Mouse (Mus musculus): ENCODE results near the gene Ccdc159. TPM values are rescaled to one million over a fixed set of nuclear protein-coding genes. Genes with fewer than 3 reads are reported as not detected.
A peak's percentile ranks its signal among the peaks of the same experiment; 100 is the strongest.

Gene Ccdc159
- polyA plus RNA-seq, 1 experiment from 2014 or later = 3.5 TPM

DNA sequence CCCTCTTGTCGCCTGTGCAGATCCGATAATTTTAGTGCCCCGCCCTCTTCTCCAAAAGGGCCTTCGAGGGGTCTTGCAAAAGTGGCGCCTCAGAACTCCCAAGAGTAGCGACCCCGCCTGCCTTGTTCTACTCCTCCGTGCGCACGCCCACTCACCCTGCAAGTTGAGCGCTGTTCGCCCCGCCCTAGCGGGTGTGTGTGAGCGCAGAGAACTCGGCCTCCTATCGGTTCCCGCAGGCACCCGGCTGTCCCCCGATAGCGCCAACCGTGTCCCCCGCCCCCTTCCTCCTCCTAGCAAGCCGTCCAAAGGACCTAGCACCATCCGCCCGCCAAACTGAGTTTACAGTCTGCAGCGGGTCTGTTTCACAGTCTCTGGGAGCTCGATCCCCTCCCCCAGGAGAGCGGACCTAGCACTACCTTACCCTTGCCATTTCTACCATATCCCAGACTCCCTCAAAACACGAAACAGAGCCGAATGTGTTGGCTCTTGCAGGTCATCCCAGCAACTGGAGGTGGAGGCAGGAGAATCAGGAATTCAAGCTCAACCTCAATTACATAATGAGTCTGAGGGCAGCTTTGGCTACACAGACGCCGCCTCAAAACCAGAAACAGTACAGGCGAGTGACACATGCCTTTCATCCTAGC is 35.3 kb downstream of the Ccdc159 start:
- Histone ChIP-seq H3K4me3 (ENCODE audit: low read length) (peak overlapping the region; percentile 52), H3K9me3 (ENCODE audit: control insufficient read depth, low read length) (no peaks in the 10 kb centered on the region), H3K4me2 (ENCODE audit: low read depth, low read length) (peak overlapping the region; percentile 92), H3K36me3 (ENCODE audit: control insufficient read depth, insufficient read depth, low read length) (no peaks in the 10 kb centered on the region), H3K4me1 (ENCODE audit: control insufficient read depth, insufficient read depth, low read length) (peaks cover 25% of the 10 kb centered on the region), H3K27me3 (replicated peaks; ENCODE audit: control insufficient read depth, insufficient read depth, low read length) (peaks cover 29% of the 10 kb centered on the region), H3K27ac (ENCODE audit: low read length) (no peak overlapping the region), H3K9ac (ENCODE audit: low read depth, low read length) (peak overlapping the region; percentile 56)
- 2% methylated on average over 34 of the region's 34 CpGs for WGBS
- ATAC-seq = peak; percentile 83

DNA sequence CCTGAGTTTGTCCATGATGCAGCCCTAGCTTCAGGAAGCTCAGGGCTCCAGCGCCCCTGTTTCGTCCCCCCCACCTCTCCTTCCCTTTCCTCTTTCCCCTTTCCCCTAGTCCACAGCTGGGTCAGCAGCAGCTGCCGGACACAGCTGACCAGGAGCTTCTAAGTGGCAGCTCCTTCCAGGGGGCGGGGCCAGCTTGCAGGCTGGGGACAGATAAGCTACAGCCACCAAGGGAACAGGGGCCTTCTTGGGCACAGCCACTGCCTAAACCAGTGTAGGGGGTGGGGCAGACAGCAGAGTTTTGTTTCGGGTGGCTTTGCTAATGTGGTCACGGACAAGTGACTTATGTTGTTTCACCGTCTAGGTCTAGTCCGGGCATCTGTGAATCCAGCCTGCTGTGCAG is 36.1 kb downstream of the Ccdc159 start, which contains the start of gene Epor:
Gene Epor, minus strand, starts transcription at position 90 of the 400 bp plus-strand sequence.
- Histone ChIP-seq H3K9ac (ENCODE audit: low read depth, low read length) (peak within 1 kb of the TSS; percentile 56), H3K27ac (ENCODE audit: low read length) (no peak within 1 kb of the TSS), H3K27me3 (replicated peaks; ENCODE audit: control insufficient read depth, insufficient read depth, low read length) (peaks cover 29% of the 10 kb centered on the region), H3K9me3 (ENCODE audit: control insufficient read depth, low read length) (no peaks in the 10 kb centered on the region), H3K4me3 (ENCODE audit: low read length) (peak within 1 kb of the TSS; percentile 52), H3K4me1 (ENCODE audit: control insufficient read depth, insufficient read depth, low read length) (peaks cover 25% of the 10 kb centered on the region), H3K4me2 (ENCODE audit: low read depth, low read length) (peak within 1 kb of the TSS; percentile 92), H3K36me3 (ENCODE audit: control insufficient read depth, insufficient read depth, low read length) (no peaks in the 10 kb centered on the region)
- ATAC-seq = peak; percentile 56
- WGBS = 22% methylated on average over 8 of the region's 8 CpGs

DNA sequence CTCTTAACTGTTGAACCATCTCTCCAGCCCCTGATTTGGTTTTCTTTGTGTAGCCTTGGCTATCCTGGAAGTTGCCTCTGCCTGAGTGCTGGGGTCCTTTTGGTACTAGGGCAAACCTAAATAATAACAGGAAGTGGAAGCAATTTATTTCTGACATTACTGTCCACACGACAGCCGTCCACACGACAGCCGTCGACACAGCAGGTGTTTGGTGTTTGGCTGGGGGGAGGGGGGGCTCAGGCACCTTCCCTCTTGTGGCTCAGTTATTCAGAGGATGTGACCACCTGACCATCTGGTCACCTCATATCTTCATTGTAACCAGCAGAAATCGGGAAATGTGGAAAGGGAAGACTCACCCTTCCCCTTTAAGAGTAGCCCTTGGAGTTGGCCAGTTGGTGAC is 41.6 kb downstream of the Ccdc159 start:
- no peaks in the 10 kb centered on the region for H3K27me3 ChIP-seq (replicated peaks; ENCODE audit: control insufficient read depth, insufficient read depth, low read length)
- no peak overlapping the region for H3K9ac ChIP-seq (ENCODE audit: low read depth, low read length)
- no peaks in the 10 kb centered on the region for H3K4me1 ChIP-seq (ENCODE audit: control insufficient read depth, insufficient read depth, low read length)
- no peak overlapping the region for H3K27ac ChIP-seq (ENCODE audit: low read length)
- no peaks in the 10 kb centered on the region for H3K36me3 ChIP-seq (ENCODE audit: control insufficient read depth, insufficient read depth, low read length)
- H3K4me3 ChIP-seq (ENCODE audit: low read length) = no peak overlapping the region
- WGBS = 60% methylated on average over 6 of the region's 6 CpGs
- ATAC-seq = no peak
- no peaks in the 10 kb centered on the region for H3K9me3 ChIP-seq (ENCODE audit: control insufficient read depth, low read length)
- no peak overlapping the region for H3K4me2 ChIP-seq (ENCODE audit: low read depth, low read length)

DNA sequence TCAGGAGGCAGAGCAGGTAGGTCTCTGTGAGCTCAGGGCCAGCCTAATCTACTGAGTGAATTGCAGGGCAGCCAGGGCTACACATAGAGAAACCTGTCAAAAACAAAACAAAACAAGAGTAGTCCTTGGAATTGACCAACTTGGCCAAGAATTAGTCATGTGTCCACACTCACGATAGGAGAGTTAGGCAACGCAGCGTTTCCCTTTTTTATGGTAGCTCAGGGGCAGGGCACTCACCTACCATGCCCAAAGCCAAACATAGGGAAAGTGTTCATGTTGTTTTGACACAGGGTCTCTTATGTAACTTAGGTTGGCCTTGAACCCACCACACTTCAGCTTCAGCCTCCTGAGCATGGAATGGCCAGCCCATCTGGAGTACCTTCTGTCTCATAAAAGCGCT is 42.0 kb downstream of the Ccdc159 start:
- H3K9me3 ChIP-seq (ENCODE audit: control insufficient read depth, low read length) = no peaks in the 10 kb centered on the region

DNA sequence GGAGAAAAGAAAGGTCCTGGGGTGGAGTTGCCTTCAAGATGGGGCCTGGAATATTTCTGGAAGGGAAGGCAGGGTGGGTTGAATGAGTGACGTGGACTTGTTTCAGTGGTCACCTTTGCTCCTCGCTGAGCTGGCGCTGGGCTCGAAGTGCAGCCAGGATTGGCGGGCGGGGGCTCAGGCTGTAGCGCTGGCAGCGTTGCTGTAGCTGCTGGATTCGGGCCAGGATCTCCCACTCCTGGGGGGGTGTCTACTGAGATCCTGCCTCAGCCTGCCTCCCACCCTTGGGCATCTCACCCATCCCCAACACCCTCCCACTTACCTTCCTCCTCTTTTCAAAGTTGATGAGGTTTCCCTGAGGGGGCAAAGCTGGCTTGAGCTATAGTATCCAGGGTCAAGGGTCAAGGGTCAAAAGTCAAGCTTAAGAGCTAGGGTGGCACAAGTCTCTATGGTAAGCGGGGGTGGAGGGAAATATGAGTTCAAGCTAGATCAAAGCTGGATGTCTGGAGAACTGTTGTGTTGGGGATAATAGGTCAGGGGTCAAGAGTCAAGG is 49.4 kb downstream of the Ccdc159 start:
- no peak for ATAC-seq

More for the DNA sequence above, 42.0 kb downstream of the Ccdc159 start:
- Histone ChIP-seq H3K4me1 (ENCODE audit: control insufficient read depth, insufficient read depth, low read length) (no peaks in the 10 kb centered on the region), H3K27me3 (replicated peaks; ENCODE audit: control insufficient read depth, insufficient read depth, low read length) (no peaks in the 10 kb centered on the region), H3K4me2 (ENCODE audit: low read depth, low read length) (no peak overlapping the region), H3K9ac (ENCODE audit: low read depth, low read length) (no peak overlapping the region), H3K4me3 (ENCODE audit: low read length) (no peak overlapping the region), H3K27ac (ENCODE audit: low read length) (no peak overlapping the region), H3K36me3 (ENCODE audit: control insufficient read depth, insufficient read depth, low read length) (no peaks in the 10 kb centered on the region)
- ATAC-seq = no peak
- 82% methylated on average over 4 of the region's 4 CpGs for WGBS

DNA sequence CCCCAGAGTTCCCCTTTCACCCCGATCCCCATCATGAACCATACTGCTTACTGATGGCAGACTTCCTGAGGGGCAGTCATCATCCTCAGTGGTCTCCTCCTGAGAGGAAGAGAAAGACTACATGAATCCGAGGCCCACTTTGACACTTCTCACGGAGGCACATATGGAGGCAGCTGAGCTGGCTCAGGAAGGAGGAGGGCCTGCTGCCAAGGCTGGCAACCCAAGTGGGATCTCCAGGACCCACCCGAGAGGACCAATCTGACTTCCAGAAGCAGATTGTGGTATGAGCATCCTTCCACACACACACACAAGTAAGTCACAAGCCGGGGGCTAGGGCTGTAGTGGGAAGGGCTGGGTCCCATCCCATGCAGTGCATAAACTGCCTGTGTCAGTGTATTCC is 50.1 kb downstream of the Ccdc159 start:
- H3K36me3 ChIP-seq (ENCODE audit: control insufficient read depth, insufficient read depth, low read length) = no peaks in the 10 kb centered on the region

More for the DNA sequence above, 49.4 kb downstream of the Ccdc159 start:
- Histone ChIP-seq H3K27ac (ENCODE audit: low read length) (no peak overlapping the region), H3K4me2 (ENCODE audit: low read depth, low read length) (no peak overlapping the region), H3K9ac (ENCODE audit: low read depth, low read length) (no peak overlapping the region), H3K36me3 (ENCODE audit: control insufficient read depth, insufficient read depth, low read length) (no peaks in the 10 kb centered on the region), H3K4me1 (ENCODE audit: control insufficient read depth, insufficient read depth, low read length) (no peaks in the 10 kb centered on the region), H3K27me3 (replicated peaks; ENCODE audit: control insufficient read depth, insufficient read depth, low read length) (no peaks in the 10 kb centered on the region; the same call in 1 of the 2 replicates), H3K4me3 (ENCODE audit: low read length) (no peak overlapping the region), H3K9me3 (ENCODE audit: control insufficient read depth, low read length) (no peaks in the 10 kb centered on the region)
- 80% methylated on average over 10 of the region's 10 CpGs for WGBS

DNA sequence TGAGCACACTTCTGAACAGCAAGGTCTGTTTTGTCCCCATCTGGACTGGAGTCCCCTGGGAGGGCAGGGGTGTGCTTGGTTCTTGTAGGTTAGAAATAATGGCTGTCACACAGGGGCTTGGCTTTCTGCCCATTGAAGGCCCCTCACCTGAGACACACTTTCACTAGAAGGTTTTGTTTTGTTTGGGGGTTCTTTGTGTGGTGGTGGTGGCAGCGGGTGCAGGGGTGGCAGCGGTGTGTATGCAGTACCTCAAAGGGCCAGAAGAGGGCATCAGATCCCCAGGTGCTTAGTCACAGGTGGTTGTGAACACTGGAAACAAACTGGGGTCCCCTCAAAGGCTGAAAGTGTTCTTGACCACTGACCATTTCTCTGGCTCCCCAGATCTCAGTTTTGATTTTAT is 50.7 kb downstream of the Ccdc159 start:
- WGBS = 24% methylated on average over 2 of the region's 2 CpGs
- Histone ChIP-seq H3K9me3 (ENCODE audit: control insufficient read depth, low read length) (no peaks in the 10 kb centered on the region), H3K27ac (ENCODE audit: low read length) (no peak overlapping the region), H3K9ac (ENCODE audit: low read depth, low read length) (no peak overlapping the region), H3K4me2 (ENCODE audit: low read depth, low read length) (no peak overlapping the region), H3K4me3 (ENCODE audit: low read length) (no peak overlapping the region), H3K27me3 (replicated peaks; ENCODE audit: control insufficient read depth, insufficient read depth, low read length) (no peaks in the 10 kb centered on the region; the same call in 1 of the 2 replicates), H3K36me3 (ENCODE audit: control insufficient read depth, insufficient read depth, low read length) (no peaks in the 10 kb centered on the region), H3K4me1 (ENCODE audit: control insufficient read depth, insufficient read depth, low read length) (no peaks in the 10 kb centered on the region)
- no peak for ATAC-seq

More for the DNA sequence above, 50.1 kb downstream of the Ccdc159 start:
- ATAC-seq = no peak
- no peaks in the 10 kb centered on the region for H3K9me3 ChIP-seq (ENCODE audit: control insufficient read depth, low read length)
- no peak overlapping the region for H3K4me3 ChIP-seq (ENCODE audit: low read length)
- H3K4me1 ChIP-seq (ENCODE audit: control insufficient read depth, insufficient read depth, low read length) = no peaks in the 10 kb centered on the region
- no peak overlapping the region for H3K27ac ChIP-seq (ENCODE audit: low read length)
- WGBS = 88% methylated on average over 5 of the region's 5 CpGs
- H3K4me2 ChIP-seq (ENCODE audit: low read depth, low read length) = no peak overlapping the region
- H3K27me3 ChIP-seq (replicated peaks; ENCODE audit: control insufficient read depth, insufficient read depth, low read length) = no peaks in the 10 kb centered on the region; the same call in 1 of the 2 replicates
- no peak overlapping the region for H3K9ac ChIP-seq (ENCODE audit: low read depth, low read length)

DNA sequence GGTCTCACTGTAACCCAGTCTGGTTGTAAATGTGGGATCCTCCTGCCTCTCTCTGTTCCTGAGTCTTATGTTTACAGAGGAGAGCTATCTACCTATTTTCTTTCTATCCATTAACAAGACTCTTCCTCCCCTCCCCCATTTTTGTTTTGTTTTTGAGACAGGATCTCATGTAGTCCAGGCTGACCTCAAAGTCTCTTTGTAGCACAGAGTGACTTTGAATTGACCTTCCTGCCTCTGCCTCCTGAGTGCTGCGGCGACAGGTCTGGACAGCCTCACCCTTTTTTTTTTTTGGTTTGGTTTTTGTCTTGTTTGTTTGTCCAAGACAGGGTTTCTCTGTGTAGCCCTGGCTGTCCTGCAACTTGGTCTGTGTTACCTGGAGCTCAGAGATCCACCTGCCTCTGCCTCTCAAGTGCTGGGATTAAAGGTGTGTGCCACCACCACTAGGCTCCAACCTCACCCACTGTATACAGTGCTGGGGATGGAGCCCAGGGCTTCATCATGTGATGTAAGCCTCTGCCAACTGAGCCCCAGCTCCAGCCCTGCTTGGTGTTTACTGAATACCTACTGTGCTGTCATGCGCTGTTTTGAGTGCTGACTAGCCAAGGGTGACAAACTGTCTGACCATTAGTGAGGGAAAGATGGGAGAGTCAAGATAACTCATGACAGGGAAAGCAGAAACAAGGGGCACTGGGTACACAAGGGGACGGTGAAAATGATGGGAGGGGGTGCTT is 51.3 kb downstream of the Ccdc159 start:
- Histone ChIP-seq H3K4me1 (ENCODE audit: control insufficient read depth, insufficient read depth, low read length) (no peaks in the 10 kb centered on the region), H3K4me2 (ENCODE audit: low read depth, low read length) (no peak overlapping the region), H3K27me3 (replicated peaks; ENCODE audit: control insufficient read depth, insufficient read depth, low read length) (no peaks in the 10 kb centered on the region; the same call in 1 of the 2 replicates), H3K36me3 (ENCODE audit: control insufficient read depth, insufficient read depth, low read length) (no peaks in the 10 kb centered on the region), H3K9me3 (ENCODE audit: control insufficient read depth, low read length) (no peaks in the 10 kb centered on the region), H3K4me3 (ENCODE audit: low read length) (no peak overlapping the region), H3K9ac (ENCODE audit: low read depth, low read length) (no peak overlapping the region), H3K27ac (ENCODE audit: low read length) (no peak overlapping the region)
- 80% methylated on average over 4 of the region's 4 CpGs for WGBS
- no peak for ATAC-seq

DNA sequence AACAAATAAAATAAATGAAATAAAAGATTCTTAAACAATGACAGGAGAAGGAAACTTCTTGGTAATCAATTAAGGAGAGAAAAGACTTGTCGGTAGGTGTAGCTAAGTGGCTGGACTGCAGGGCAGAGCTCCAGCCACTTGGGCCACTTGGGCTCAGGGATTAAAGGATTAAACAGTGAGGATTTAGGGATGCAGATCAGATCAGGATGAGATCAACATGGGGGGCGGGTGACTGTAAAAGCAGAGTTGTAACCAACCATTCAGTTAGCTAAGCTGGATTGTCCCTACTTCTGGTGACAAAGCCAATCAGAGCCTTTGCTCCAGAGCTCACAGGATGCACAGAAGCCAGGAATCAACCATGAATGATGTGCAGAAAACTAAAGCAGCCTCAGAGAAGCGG is 56.6 kb downstream of the Ccdc159 start:
- no peak overlapping the region for H3K4me3 ChIP-seq (ENCODE audit: low read length)
- 32% methylated on average over 3 of the region's 3 CpGs for WGBS
- H3K4me2 ChIP-seq (ENCODE audit: low read depth, low read length) = no peak overlapping the region
- no peak for ATAC-seq
- H3K27ac ChIP-seq (ENCODE audit: low read length) = no peak overlapping the region
- no peak overlapping the region for H3K9ac ChIP-seq (ENCODE audit: low read depth, low read length)
- H3K36me3 ChIP-seq (ENCODE audit: control insufficient read depth, insufficient read depth, low read length) = no peaks in the 10 kb centered on the region
- H3K27me3 ChIP-seq (replicated peaks; ENCODE audit: control insufficient read depth, insufficient read depth, low read length) = peaks cover 23% of the 10 kb centered on the region
- no peaks in the 10 kb centered on the region for H3K9me3 ChIP-seq (ENCODE audit: control insufficient read depth, low read length)
- peaks cover 15% of the 10 kb centered on the region for H3K4me1 ChIP-seq (ENCODE audit: control insufficient read depth, insufficient read depth, low read length)

Data from intestine, embryonic 16.5 days (tissue).